8 mouse cellular contexts compared by ENCODE assay signal in genomic region chr6:129543709-129544606, GRCm38 (mm10). TPM values are rescaled to one million over a fixed set of nuclear protein-coding genes. Genes with fewer than 3 reads are reported as not detected.
DNase-seq lines count a peak whose midpoint lies in the region; ATAC-seq and TF ChIP-seq lines count a peak whose summit lies in the region.

No protein-coding gene starts in this region.

- WGBS in embryonic facial prominence, embryonic 15.5 days: 70% methylated on average over 6 of the region's 6 CpGs
- WGBS in liver, postnatal 0 days (ENCODE audit: insufficient replicate concordance): 72% methylated on average over 6 of the region's 6 CpGs
- WGBS in neural tube, embryonic 14.5 days: 52% methylated on average over 6 of the region's 6 CpGs

- H3K4me1 ChIP-seq in embryonic facial prominence, embryonic 15.5 days: no peaks in the 10 kb centered on the region
- H3K4me1 ChIP-seq in liver, postnatal 0 days (ENCODE audit: insufficient read depth): no peaks in the 10 kb centered on the region
- no peaks in the 10 kb centered on the region for H3K4me1 ChIP-seq in neural tube, embryonic 14.5 days (ENCODE audit: control insufficient read depth, insufficient read depth, low read length)

- H3K4me3 ChIP-seq in embryonic facial prominence, embryonic 15.5 days (replicated peaks): no peak overlapping the region
- H3K4me3 ChIP-seq in liver, postnatal 0 days (ENCODE audit: low read depth, low read length): no peak overlapping the region
- no peak overlapping the region for H3K4me3 ChIP-seq in neural tube, embryonic 14.5 days (ENCODE audit: low read depth, low read length)

- H3K9ac ChIP-seq in embryonic facial prominence, embryonic 15.5 days: no peak overlapping the region
- no peak overlapping the region for H3K9ac ChIP-seq in liver, postnatal 0 days (replicated peaks)
- no peak overlapping the region for H3K9ac ChIP-seq in neural tube, embryonic 14.5 days (replicated peaks; ENCODE audit: low read depth, low read length)

- peak; percentile 26 for DNase-seq in MEL-GATA-1-ER (ENCODE audit: extremely low read depth, low read depth)
- peak; percentile 89 for DNase-seq in brain, adult 2 months (ENCODE audit: low read depth, low spot score)
- DNase-seq in heart, postnatal 14 days: peak; percentile 65 to 79
- peak; percentile 81 to 90 for DNase-seq in kidney, postnatal 36 days
- peak; percentile 71 for DNase-seq in liver, postnatal 0 days
- DNase-seq in thymus, postnatal 36 days: peak; percentile 35 to 39

- H3K4me2 ChIP-seq in embryonic facial prominence, embryonic 15.5 days (replicated peaks): no peak overlapping the region
- no peak overlapping the region for H3K4me2 ChIP-seq in liver, postnatal 0 days (ENCODE audit: low read depth, low read length)
- no peak overlapping the region for H3K4me2 ChIP-seq in neural tube, embryonic 14.5 days (ENCODE audit: low read depth, low read length)

- no peak overlapping the region for H3K27ac ChIP-seq in embryonic facial prominence, embryonic 15.5 days (replicated peaks)
- no peak overlapping the region for H3K27ac ChIP-seq in liver, postnatal 0 days (ENCODE audit: low read depth)
- no peak overlapping the region for H3K27ac ChIP-seq in neural tube, embryonic 14.5 days (ENCODE audit: low read depth, low read length)

- peaks cover 24% of the 10 kb centered on the region for H3K36me3 ChIP-seq in embryonic facial prominence, embryonic 15.5 days
- H3K36me3 ChIP-seq in liver, postnatal 0 days (replicated peaks; ENCODE audit: insufficient read depth, low read length): peaks cover 31% of the 10 kb centered on the region
- peaks cover 33% of the 10 kb centered on the region; the same call in 1 of the 2 replicates for H3K36me3 ChIP-seq in neural tube, embryonic 14.5 days (ENCODE audit: control insufficient read depth, insufficient read depth, low read length)

- peak; percentile 24; the same call in 1 of the 2 replicates for ATAC-seq in embryonic facial prominence, embryonic 15.5 days (ENCODE audit: insufficient number of reproducible peaks, low FRiP score, low TSS enrichment, low read depth)
- ATAC-seq in liver, postnatal 0 days: peak; percentile 68
- peak; percentile 91 for ATAC-seq in neural tube, embryonic 14.5 days (ENCODE audit: low read depth)

- TF ChIP-seq CTCF in liver, postnatal 0 days (IDR thresholded peaks at IDR 0.05; ENCODE audit: low read depth): peak; percentile 92

- no peaks in the 10 kb centered on the region for H3K9me3 ChIP-seq in embryonic facial prominence, embryonic 15.5 days (replicated peaks)
- no peaks in the 10 kb centered on the region for H3K9me3 ChIP-seq in liver, postnatal 0 days (ENCODE audit: low read length)
- no peaks in the 10 kb centered on the region for H3K9me3 ChIP-seq in neural tube, embryonic 14.5 days (ENCODE audit: control insufficient read depth, low read length)

- intact Hi-C loops in heart, postnatal 14 days (cut with DNase I): loop anchor here (2.0 kb wide), 1 partner anchor 15 kb away; no protein-coding TSS in a partner anchor

- no peak for TF ChIP-seq EP300 in liver, postnatal 0 days (IDR thresholded peaks at IDR 0.05; ENCODE audit: low read depth)

- H3K27me3 ChIP-seq in embryonic facial prominence, embryonic 15.5 days: no peaks in the 10 kb centered on the region
- H3K27me3 ChIP-seq in liver, postnatal 0 days (ENCODE audit: insufficient read depth, low read length): no peaks in the 10 kb centered on the region
- H3K27me3 ChIP-seq in neural tube, embryonic 14.5 days (ENCODE audit: control insufficient read depth, insufficient read depth, low read length): no peaks in the 10 kb centered on the region

RNA-seq across cellular contexts. Expression of gene Gabarapl1, which starts 11.0 kb away (rescaled TPM):
- polyA plus RNA-seq in embryonic facial prominence, embryonic 15.5 days (2015; fragmentation: Nextera tagmentation; extraction: Ambion mirVana): 53.2 and 54.4 TPM in 2 replicates
- 10 to 100 TPM; 79.8 to 85.9 TPM for total RNA-seq in heart, postnatal 14 days (2021)
- polyA plus RNA-seq in liver, postnatal 0 days (2015; fragmentation: Nextera tagmentation; extraction: Ambion mirVana): 37.3 and 38.5 TPM in 2 replicates
- 60.2 and 60.6 TPM in 2 replicates for polyA plus RNA-seq in neural tube, embryonic 14.5 days (2014; fragmentation: Nextera tagmentation; extraction: Ambion mirVana)

RNA-seq across cellular contexts. Expression of gene Tmem52b, which starts 31.6 kb away (rescaled TPM):
- polyA plus RNA-seq in embryonic facial prominence, embryonic 15.5 days (2015; fragmentation: Nextera tagmentation; extraction: Ambion mirVana): not detected in 2 replicates
- total RNA-seq in heart, postnatal 14 days (2021): not detected
- not detected in 2 replicates for polyA plus RNA-seq in liver, postnatal 0 days (2015; fragmentation: Nextera tagmentation; extraction: Ambion mirVana)
- polyA plus RNA-seq in neural tube, embryonic 14.5 days (2014; fragmentation: Nextera tagmentation; extraction: Ambion mirVana): 0.33 TPM in 1 of 2 replicates, not detected in the other

RNA-seq across cellular contexts. Expression of gene Klre1, which starts 33.7 kb away (rescaled TPM):
- 0.13 TPM in 1 of 2 replicates, not detected in the other for polyA plus RNA-seq in embryonic facial prominence, embryonic 15.5 days (2015; fragmentation: Nextera tagmentation; extraction: Ambion mirVana)
- not detected for total RNA-seq in heart, postnatal 14 days (2021)
- 0.45 and 0.60 TPM in 2 replicates for polyA plus RNA-seq in liver, postnatal 0 days (2015; fragmentation: Nextera tagmentation; extraction: Ambion mirVana)
- polyA plus RNA-seq in neural tube, embryonic 14.5 days (2014; fragmentation: Nextera tagmentation; extraction: Ambion mirVana): not detected in 2 replicates

RNA-seq across cellular contexts. Expression of gene Olr1, which starts 37.0 kb away (rescaled TPM):
- polyA plus RNA-seq in embryonic facial prominence, embryonic 15.5 days (2015; fragmentation: Nextera tagmentation; extraction: Ambion mirVana): not detected in 2 replicates
- total RNA-seq in heart, postnatal 14 days (2021): under 1 TPM in 1 of 2 experiments, not detected in 1; 0.12 TPM
- polyA plus RNA-seq in liver, postnatal 0 days (2015; fragmentation: Nextera tagmentation; extraction: Ambion mirVana): 0.56 and 0.70 TPM in 2 replicates
- not detected in 2 replicates for polyA plus RNA-seq in neural tube, embryonic 14.5 days (2014; fragmentation: Nextera tagmentation; extraction: Ambion mirVana)

RNA-seq across cellular contexts. Expression of gene Klrd1, which starts 47.6 kb away (rescaled TPM):
- polyA plus RNA-seq in embryonic facial prominence, embryonic 15.5 days (2015; fragmentation: Nextera tagmentation; extraction: Ambion mirVana): 0.37 TPM in 1 of 2 replicates, not detected in the other
- total RNA-seq in heart, postnatal 14 days (2021): not detected
- polyA plus RNA-seq in liver, postnatal 0 days (2015; fragmentation: Nextera tagmentation; extraction: Ambion mirVana): 2.1 and 2.7 TPM in 2 replicates
- polyA plus RNA-seq in neural tube, embryonic 14.5 days (2014; fragmentation: Nextera tagmentation; extraction: Ambion mirVana): not detected in 2 replicates

Comparison
In these comparisons a context has a peak if more than half of its experiments do, and no peak if none do; other contexts are left out.
1. DNase-seq: peak in every context shown above with its lines; median percentile 89 in brain, adult 2 months; 86 in kidney, postnatal 36 days; 72 in heart, postnatal 14 days; 71 in liver, postnatal 0 days; 37 in thymus, postnatal 36 days; 26 in MEL-GATA-1-ER.
2. ATAC-seq: peak in every context shown above with its lines; median percentile 91 in neural tube, embryonic 14.5 days; 68 in liver, postnatal 0 days; 24 in embryonic facial prominence, embryonic 15.5 days.